Comparison of ENCODE assay signal across 8 mouse cellular contexts in genomic region chr3:89202253-89203141, GRCm38 (mm10). TPM values are rescaled to one million over a fixed set of nuclear protein-coding genes. Genes with fewer than 3 reads are reported as not detected.
DNase-seq lines count a peak whose midpoint lies in the region; ATAC-seq lines count a peak whose summit lies in the region.

TSS of gene Gba (plus strand) at chr3:89202928.

- no peaks in the 10 kb centered on the region for H3K9me3 ChIP-seq in hindbrain, embryonic 14.5 days (ENCODE audit: control insufficient read depth, low read length)

- peak; percentile 95 for DNase-seq in R1 (ENCODE audit: low read depth, low spot score)
- peak; percentile 93 for DNase-seq in cerebellum, postnatal 14 days
- peak; percentile 78 to 84 for DNase-seq in frontal cortex, postnatal 25 days (ENCODE audit: low spot score in 2 of 2)
- DNase-seq in hindbrain, embryonic 14.5 days (ENCODE audit: low spot score) = peak; percentile 98
- DNase-seq in layer of hippocampus, postnatal 36 days = peak; percentile 72 to 78
- DNase-seq in lung, postnatal 36 days = peak; percentile 93
- DNase-seq in retina, postnatal 1 day = peak; percentile 94
- DNase-seq in urinary bladder, adult 2 months (ENCODE audit: low spot score) = no peak

- ATAC-seq in hindbrain, embryonic 14.5 days (ENCODE audit: low FRiP score) = peak; percentile 91

- H3K4me3 ChIP-seq in hindbrain, embryonic 14.5 days (replicated peaks; ENCODE audit: low read length) = peak within 1 kb of the TSS; percentile 44

- H3K36me3 ChIP-seq in hindbrain, embryonic 14.5 days (replicated peaks; ENCODE audit: control insufficient read depth, insufficient read depth) = peaks cover 35% of the 10 kb centered on the region

- peak within 1 kb of the TSS; percentile 62 for H3K4me2 ChIP-seq in hindbrain, embryonic 14.5 days (replicated peaks)

- H3K27me3 ChIP-seq in hindbrain, embryonic 14.5 days (ENCODE audit: control insufficient read depth, insufficient read depth, low read length) = no peaks in the 10 kb centered on the region

- H3K4me1 ChIP-seq in hindbrain, embryonic 14.5 days (replicated peaks; ENCODE audit: control insufficient read depth, insufficient read depth, low read length) = peaks cover 5% of the 10 kb centered on the region

- no peak within 1 kb of the TSS for H3K27ac ChIP-seq in hindbrain, embryonic 14.5 days

- 24% methylated on average over 13 of the region's 13 CpGs for WGBS in hindbrain, embryonic 14.5 days

- H3K9ac ChIP-seq in hindbrain, embryonic 14.5 days = peak within 1 kb of the TSS; percentile 62

RNA-seq across cellular contexts. Expression of gene Gba, which starts in this region (rescaled TPM):
- polyA plus RNA-seq in hindbrain, embryonic 14.5 days (2014; fragmentation: Nextera tagmentation; extraction: Ambion mirVana) = 45.7 and 48.8 TPM in 2 replicates
- 10 to 100 TPM; 57.0 to 61.9 TPM for total RNA-seq in layer of hippocampus, postnatal 36 days (2021)
- polyA plus RNA-seq in urinary bladder, adult 2 months (2012; rRNA removed) = 58.7 and 60.8 TPM in 2 replicates
